Mouse (Mus musculus): ENCODE measurements around the gene Cxcl5. TPM values are rescaled to one million over a fixed set of nuclear protein-coding genes. Genes with fewer than 3 reads are reported as not detected.

Gene Cxcl5
- polyA plus RNA-seq (2017; shearing (Covaris generic)), result not detected

DNA sequence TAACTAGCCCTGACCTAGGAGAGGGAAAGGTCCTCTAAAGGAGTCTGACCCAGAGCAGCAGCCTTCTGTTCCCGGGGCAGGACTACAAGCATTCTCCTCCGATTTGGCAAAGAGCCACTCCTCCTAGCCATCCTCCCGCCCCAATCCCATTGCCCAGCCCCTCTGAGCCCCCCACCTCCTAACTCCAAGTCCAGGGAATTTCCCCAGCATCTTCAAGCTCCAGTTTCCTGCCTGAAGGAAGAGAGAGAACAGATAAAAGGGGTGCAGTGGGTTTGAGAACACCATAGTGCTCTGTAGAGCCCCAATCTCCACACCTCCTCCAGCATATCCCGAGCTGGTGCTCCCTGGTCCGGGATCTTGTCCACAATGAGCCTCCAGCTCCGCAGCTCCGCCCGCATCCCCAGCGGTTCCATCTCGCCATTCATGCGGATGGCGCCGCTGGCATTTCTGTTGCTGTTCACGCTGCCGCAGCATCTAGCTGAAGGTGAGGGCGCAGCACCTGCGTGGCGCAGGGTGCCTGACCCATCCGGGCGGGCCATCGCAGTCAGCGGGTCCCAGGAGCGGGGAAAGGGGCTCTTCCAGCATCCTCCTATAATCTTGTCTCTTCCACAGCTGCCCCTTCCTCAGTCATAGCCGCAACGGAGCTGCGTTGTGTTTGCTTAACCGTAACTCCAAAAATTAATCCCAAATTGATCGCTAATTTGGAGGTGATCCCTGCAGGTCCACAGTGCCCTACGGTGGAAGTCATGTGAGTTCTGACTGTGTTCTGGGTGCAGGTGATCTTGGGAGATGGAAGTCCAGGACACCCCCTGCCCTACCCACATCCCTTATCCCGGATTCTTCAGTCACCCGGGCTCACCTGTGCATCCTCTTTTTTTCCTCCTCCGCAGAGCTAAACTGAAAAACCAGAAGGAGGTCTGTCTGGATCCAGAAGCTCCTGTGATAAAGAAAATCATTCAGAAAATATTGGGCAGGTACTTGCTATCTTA, at the start of gene Cxcl5:
Gene Cxcl5, plus strand, starts transcription at position 284 of the 989 bp plus-strand sequence.

DNA sequence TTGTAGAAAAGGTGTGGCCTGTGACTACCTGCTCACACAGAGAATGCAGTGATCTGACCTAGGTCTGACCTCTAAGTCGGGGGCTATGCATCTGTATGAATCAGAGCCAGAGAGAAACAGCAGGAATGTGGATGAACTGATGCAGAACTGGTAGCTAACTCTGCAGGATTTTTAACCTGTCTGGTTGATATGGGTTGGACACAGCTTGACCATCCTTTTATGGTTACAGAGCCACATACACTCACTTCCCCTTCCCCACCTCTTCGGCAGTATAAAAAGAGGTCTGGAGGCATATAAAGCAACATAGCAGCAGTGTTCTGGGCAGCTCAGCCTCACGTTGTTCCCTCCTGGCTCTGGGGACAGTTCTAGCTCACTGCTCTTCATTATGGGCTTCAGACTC, 9.1 kb downstream of the Cxcl5 start, which contains the start of gene Ppbp:
Gene Ppbp, plus strand, starts transcription at position 301 of the 400 bp plus-strand sequence.

GRCm38 (mm10) chr5:90771880-90772653, 12.9 kb downstream of the Cxcl5 start, which contains the start of gene Pf4:
Pf4 (plus strand) TSS chr5:90772435.

GRCm38 (mm10) chr5:90785659-90786588, 26.8 kb downstream of the Cxcl5 start, which contains the start of gene Cxcl3:
Cxcl3 (plus strand) TSS chr5:90786103.

GRCm38 (mm10) chr5:90794195-90794625, 35.0 kb downstream of the Cxcl5 start, which contains the start of gene Cxcl15:
Cxcl15 (plus strand) TSS chr5:90794534.

Other genes starting within 250 kb of the Cxcl5 start
- gene Afm, start 240.4 kb upstream of the Cxcl5 start, polyA plus RNA-seq (2017; shearing (Covaris generic)), result 1 to 10 TPM in 1 of 2 experiments, under 1 TPM in 1; 0.29 to 1.5 TPM
- under 1 TPM in 1 of 2 experiments, not detected in 1; 0.07 TPM for gene 5830473C10Rik, start 198.3 kb upstream of the Cxcl5 start, polyA plus RNA-seq (2017; shearing (Covaris generic))
- 1 to 10 TPM in 1 of 2 experiments, under 1 TPM in 1; 0.91 to 2.0 TPM for gene Rassf6, start 118.7 kb upstream of the Cxcl5 start, polyA plus RNA-seq (2017; shearing (Covaris generic))
- 1 to 10 TPM in 1 of 2 experiments, under 1 TPM in 1; 0.39 to 1.3 TPM for gene Ppbp, start 9.2 kb downstream of the Cxcl5 start, polyA plus RNA-seq (2017; shearing (Covaris generic))
- 1 to 10 TPM in 1 of 2 experiments, not detected in 1; 5.7 TPM for gene Pf4, start 13.1 kb downstream of the Cxcl5 start, polyA plus RNA-seq (2017; shearing (Covaris generic))
- gene Cxcl3, start 26.7 kb downstream of the Cxcl5 start, polyA plus RNA-seq (2017; shearing (Covaris generic)), result under 1 TPM in 1 of 2 experiments, not detected in 1; 0.57 TPM
- not detected for gene Cxcl15, start 35.2 kb downstream of the Cxcl5 start, polyA plus RNA-seq (2017; shearing (Covaris generic))
- under 1 TPM in 1 of 2 experiments, not detected in 1; 0.85 TPM for gene Cxcl1, start 131.9 kb downstream of the Cxcl5 start, polyA plus RNA-seq (2017; shearing (Covaris generic))
- under 1 TPM in 1 of 2 experiments, not detected in 1; 0.26 TPM for gene Cxcl2, start 144.5 kb downstream of the Cxcl5 start, polyA plus RNA-seq (2017; shearing (Covaris generic))
- 10 to 100 TPM; 12.2 to 13.2 TPM for gene Mthfd2l, start 171.8 kb downstream of the Cxcl5 start, polyA plus RNA-seq (2017; shearing (Covaris generic))